Mouse (Mus musculus) 3T3-L1 (cell line): ENCODE data around the gene Ccdc88c.

Source experiments
- DNase-seq: peaks from one replicate; pipeline ENCODE4 v3.0.0-alpha.2; 2015; ENCODE audit warnings: low read depth, low spot score

Gene Ccdc88c

GRCm38 (mm10) chr12:101028954-101029731 lies at the start of gene Ccdc88c:
Ccdc88c (minus strand) TSS chr12:101029056.
- peak; percentile 75 for DNase-seq

- no peak for DNase-seq
Measured at GRCm38 (mm10) chr12:101077955-101078354, 49.1 kb upstream of the Ccdc88c start.

GRCm38 (mm10) chr12:101075433-101075832 lies 46.6 kb upstream of the Ccdc88c start:
- no peak for DNase-seq

- DNase-seq = no peak
Measured at GRCm38 (mm10) chr12:101074821-101075429, 46.1 kb upstream of the Ccdc88c start.

GRCm38 (mm10) chr12:101069813-101070212 lies 41.0 kb upstream of the Ccdc88c start:
- DNase-seq = no peak

DNA sequence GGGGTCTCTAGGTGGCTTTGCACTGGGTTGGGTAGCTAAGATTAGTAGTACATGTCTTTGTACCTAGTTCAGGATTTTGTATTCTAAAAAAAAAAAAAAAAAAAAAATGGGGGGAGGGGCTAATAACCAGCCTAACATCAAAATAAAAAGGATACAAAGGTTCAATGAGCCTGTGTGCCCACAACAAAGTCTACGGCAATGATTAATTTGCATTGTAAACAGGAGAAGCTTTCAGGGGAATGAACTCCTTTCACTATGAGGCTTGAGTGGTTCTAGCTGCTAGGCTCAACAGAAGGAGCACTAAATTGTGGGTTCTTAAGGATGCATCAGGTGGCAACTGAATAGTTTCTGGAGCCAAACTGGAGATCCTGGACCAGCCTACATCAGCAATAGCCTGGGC lies 37.5 kb upstream of the Ccdc88c start:
- DNase-seq = no peak

DNA sequence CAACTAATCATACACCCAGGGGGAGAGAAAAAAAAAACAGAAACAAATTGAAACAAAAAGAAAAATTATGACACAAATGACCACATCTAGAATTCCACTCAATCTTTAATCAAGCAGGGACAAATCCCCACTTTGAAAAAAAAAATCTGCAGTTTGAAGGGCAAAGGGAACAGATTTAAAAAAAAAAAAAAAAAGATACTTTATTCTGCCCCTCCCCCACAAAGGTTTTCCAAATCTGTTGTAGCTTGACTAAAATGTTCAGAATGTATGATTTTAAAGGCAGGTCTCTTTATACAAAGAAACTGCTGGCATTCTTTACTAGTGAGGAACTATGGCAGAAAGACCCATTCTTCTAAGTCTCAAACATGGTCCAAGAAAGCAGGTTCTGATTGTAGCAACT lies 11.1 kb upstream of the Ccdc88c start:
- DNase-seq = no peak

GRCm38 (mm10) chr12:101028247-101028953 lies 456 bp downstream of the Ccdc88c start:
- no peak for DNase-seq

DNA sequence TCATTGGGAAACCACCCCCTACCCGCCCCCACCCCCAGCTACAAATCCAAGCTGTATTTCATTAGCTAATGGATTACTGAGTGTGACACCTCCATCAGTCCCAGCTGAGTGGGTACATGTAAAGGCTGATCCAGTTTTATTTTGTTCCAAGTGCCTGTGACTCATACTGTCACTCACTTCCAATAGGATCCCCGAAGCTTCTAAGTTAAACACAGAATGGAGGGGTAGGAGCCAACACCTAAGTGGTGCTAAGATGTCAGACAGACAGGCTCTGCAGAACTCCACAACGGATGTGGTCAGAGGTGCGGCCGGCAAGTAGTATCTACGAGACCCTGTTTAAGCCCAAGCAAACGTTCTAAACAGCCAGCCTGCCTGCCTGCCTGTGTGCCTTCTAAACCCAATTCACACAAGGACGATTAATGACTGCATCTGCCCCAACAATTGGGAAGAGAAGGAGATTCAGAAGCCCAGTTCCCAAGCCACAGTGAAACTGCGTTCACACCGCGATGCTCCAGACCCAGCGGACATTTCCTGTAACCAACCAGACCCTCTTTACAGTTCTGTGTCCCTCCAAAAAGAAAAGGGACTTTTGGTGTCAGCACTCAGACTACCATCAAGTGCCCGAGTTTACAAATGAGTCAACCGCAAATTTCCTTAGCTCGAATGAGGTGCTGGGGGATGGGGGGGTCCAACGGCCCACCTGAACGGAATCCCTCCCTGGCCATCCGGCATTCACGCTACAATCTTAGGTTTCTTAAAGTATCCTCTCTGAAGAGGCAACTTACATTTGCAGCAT lies 1.2 kb downstream of the Ccdc88c start:
- DNase-seq = peak; percentile 23

DNA sequence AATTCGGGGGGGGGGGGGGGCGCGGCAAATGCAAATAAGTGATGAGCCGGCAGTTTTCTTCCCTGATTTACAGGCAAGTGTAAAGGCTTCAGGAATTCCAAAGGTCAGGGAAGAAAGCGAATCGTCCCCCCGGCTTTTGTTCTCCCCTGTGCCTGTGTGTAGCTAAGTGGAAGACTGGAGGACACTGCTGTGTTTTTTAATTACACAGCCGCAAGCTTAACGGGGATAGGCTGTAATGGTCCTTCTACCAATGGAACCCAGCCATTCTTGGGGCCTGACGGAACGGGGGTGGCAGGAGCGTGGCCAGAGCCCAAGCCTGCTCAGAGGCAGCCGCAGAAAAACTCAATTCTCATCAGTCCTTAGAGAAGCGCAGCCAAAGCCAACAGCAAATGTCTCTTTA lies 1.9 kb downstream of the Ccdc88c start:
- DNase-seq = no peak

DNA sequence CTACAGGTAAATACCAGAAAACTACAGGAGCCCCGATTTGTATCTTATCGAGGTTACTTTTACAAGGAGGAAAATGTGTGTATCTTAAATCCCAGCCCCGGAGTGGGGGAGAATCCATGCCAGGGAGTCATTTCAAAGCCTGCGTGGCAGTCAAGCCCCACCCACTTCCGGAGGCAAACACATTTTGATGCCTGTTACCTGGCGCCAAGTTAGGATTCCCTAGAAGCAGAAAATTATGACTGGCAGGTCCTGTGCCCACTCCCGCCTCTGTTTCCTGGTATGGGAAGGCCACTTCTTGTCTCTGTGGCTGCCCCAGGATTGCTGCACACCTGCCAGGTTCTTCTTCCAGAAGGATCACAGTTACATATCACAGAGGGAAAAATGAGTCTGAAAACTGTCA lies 2.3 kb downstream of the Ccdc88c start:
- no peak for DNase-seq

DNA sequence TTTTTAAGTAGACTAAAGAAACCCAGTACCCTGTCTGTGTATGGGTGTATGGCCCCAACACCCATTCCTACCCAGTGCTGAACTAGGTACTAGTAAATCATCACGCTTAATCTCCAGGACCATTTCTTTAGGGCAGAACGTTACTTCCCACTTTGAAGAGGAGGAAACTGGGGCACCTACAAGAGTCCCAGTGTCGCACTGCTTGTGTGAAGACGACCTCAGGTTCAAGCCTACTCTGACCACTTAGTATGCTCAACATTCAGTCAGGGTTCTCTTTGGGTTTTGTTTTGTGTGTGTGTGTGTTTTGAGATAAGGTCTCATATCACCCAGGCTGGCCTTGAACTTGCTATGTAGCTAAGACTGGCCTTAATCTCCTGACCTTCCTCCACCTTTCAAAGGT lies 2.8 kb downstream of the Ccdc88c start:
- DNase-seq = no peak

- DNase-seq = no peak
Measured at GRCm38 (mm10) chr12:101025379-101025778, 3.5 kb downstream of the Ccdc88c start.

DNA sequence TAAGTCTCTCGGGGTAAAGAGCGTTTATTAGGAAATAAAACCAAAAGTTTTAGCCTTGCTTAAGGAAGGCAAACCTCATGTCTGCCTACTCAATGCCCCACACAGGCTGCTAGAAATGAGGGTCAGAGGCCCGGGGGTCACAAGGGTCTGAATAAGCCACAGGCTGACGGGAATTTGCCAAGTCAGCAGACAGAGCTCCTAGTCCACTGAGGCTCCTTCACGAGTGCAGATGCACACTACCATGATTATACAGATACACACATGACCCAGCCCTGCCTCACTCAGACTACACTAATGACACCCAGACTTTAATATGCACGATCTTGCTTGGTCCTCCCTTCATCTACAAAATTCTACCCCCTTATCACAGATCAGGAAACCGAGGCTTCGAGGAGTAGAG lies 4.0 kb downstream of the Ccdc88c start:
- DNase-seq = no peak

GRCm38 (mm10) chr12:101023143-101023542 lies 5.7 kb downstream of the Ccdc88c start:
- no peak for DNase-seq

DNA sequence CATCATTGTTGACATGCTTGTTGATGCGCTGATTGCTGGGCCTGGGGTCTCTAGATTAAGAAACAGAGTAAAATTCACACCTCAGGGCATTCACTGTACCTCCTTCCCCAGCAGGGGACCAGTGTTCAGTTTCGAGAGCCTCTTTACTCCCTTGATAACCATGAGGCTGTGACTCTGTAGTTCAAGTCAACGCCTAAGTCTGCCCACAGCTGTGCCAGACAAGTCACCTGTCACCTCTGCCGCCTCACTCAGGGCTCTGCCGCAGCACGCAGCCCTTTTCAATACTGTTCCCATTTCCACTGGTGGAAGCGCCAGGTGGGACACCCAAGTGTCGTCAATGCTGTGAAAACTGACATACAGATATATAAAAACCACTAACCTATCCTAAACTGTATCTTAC lies 6.5 kb downstream of the Ccdc88c start:
- no peak for DNase-seq

DNA sequence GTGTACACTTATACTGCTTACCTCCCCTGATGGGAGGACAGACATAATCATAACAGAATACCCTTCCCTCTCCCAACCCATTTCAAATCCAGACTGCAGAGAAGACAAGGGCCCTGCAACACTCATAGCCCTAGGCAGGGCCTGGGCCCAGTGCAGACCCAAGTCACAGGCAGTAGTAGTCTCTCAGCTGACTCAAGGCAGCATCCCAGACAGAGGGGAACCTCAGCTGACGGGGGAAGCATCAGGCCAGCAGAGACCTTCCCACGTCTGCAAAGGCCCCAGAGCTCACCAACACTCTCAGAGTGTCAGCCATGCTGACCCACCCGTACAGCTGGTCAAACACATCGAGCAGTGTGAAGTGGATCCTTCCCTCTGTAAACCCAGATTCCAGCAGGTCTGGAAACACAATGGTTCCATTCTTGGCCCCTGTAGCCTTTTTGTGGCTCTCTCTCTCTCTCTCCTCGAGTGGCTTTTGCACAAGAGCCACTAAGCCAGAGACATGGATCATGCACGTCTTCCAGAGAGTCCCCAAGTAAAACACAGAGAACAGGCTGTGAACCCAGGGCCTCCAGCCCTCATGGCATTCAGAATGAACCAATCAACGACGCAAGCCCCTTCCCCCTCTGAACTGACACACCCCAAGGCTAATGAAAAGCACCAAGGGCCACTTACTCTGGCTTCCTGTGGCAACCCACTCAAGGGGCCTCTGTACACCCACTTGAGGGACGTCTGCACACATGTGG lies 7.2 kb downstream of the Ccdc88c start:
- DNase-seq = no peak

DNA sequence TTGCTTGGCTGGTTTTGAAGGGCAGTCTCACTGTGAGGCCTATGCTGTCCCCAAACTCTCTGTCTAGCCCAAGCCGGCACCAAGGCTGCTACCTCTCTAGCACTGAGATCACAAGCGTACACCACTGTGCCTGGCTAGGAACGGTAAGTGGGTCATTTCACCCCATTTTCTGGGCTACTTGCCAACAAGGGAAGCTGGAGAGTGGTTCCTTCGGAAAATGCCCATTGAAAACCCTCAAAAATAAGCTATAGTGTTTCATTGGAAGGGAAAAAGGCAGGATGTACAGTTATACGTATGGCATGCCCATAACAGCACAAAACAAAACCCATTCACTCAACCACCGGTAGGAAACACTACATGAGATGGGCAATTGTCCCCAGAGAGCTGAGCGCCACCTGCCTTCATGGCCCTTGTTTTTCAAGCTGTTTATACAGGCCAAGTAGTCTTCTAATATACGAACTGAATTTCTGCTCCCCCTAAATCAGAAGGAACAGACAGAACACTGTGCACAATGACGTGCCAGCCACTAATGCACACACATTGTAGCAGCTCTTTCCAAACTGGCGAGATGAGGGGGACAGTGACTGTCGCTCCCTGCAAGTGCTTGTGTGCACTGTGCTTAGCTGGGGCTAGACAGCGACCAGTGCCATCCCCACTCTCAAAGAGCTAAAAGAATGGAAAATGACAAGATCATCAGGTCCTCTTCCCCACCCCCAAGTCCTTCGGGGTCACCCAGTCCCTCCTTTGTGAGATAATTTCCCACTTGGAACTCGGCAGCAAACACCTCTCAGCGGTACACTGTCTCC lies 8.4 kb downstream of the Ccdc88c start:
- DNase-seq = no peak

DNA sequence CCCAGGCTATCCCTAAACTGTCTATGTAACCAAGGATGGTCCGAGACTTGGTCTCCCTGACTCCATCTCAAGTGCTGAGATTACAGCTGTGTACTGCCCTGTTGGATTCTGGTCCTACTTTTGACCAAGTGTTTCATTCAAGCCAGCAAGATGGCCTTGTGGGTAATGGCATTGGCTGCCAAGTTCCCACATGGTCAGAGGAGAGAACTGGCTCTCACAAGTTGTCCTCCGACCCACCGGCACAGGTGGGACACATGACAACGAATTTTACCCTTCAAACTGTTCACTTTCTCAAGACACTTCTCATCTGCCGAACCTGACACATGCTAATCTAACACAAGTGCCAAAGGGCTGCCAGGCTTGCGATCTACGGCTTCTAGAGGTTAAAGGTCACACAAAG lies 9.4 kb downstream of the Ccdc88c start:
- no peak for DNase-seq

DNA sequence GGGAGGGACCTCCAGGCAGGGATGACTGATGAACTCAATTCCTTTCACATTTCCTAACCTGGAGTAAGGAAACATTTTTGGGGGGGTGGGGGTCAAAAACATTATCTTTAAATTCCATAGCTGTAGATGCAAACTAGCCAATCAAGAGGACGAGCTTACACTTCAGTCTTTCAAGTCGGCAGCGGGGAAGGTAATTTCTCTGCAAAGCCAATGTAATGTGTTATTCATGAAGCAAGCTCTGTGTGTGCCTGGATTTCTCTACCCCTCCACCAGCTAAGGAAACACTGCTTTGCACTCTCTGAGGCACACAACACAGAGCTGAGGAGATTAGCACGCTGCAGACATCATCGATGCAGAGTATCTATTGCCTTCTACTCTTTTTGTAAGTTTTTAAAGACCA lies 9.8 kb downstream of the Ccdc88c start:
- DNase-seq = no peak
